Mouse (Mus musculus) heart, adult 9 months (tissue): ENCODE results near the gene Krt33a.

Experiments used
- DNase-seq, 2 experiments: peaks; one replicate each; pipeline ENCODE4 v3.0.0; 2022; ENCODE audit warnings: low spot score in 2 of 2

Gene Krt33a

DNA sequence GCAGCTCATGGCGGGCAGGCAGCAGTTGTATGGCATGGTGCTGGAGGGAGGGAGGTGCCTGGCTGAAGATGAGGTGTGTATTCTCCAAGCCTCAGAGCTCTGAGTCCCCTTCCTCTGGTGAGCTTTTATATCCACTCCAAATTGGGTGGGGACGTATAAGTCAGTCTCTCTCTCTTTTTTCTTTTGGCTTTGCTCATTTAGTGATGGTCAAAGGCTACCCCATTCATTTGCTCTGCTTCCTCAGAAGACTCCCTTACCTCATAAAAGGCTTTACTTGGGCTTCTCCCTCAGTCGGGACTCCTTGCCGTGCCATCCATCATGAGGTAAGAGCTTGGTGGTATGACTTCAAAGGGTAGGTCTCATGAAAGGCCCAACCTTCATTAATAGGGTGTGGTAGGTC, at the start of gene Krt33a:
Gene Krt33a, minus strand, starts transcription at position 101 of the 400 bp plus-strand sequence.
- DNase-seq, result no peak

- no peak for DNase-seq
These were observed 42.9 kb upstream of the Krt33a start for GRCm38 (mm10) chr11:100058875-100059274.

DNA sequence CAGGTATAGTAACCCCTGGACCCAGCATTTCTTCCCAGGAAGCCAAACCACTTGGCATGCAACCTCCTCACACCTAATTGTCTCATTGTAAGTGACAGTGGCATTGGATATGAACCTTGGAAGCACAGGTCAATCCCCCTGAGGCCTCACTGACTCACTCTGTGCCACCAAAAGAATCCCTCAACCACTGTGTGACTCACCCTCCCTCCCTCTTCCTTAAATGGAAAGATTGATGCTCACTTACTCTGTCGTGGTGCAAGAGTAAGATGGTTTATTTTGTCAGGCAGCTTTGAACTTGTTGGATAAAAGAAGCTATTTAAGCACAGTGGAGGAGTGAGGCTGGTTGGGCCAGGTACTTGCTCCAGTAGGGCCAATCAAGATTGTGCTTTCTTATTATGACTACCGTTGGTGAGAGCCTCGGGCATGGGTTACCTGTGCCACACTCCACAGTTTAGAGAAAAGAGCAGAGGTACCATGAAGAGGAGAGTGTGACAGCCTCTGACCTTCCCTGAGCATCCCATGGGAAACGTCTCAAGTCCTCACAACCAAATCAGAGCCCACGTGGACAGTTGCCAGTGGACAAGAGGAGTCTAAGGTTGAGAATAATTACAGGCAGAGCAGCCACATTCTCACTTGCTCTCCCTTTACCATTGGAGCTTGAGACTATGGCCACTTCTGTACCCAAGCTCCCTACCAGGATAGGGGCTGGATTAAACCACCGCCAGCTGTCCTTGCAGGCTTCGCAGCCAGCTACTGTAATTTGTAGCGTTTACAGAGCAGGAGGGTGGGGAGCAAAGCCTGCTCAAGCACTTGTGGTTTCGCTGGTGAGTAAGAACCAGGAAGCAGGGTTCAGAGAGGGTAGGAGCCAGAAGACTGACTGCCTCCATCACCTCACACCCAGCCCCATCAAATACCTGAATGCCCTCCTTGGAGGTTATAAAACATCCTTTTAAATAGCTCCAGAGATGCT, 40.0 kb upstream of the Krt33a start:
- DNase-seq, result no peak

DNA sequence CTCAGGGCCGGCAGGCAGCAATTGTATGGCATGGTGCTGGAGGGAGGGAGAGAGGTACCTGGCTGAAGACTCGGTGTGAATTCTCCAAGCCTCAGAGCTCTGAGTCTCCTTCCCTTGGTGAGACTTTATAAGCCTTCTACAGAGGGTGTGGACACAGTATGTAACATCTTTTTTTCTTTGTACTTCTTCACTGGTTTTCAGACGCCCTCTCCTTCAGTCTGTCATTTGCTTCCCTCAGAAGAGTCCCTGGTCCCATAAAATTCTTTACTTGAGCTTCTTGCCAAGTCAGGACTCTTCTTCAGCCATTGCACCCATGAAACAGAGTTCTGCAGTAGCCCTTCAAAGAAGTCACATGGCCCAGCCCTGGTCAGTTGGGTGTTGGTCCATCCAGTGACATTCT, 34.4 kb upstream of the Krt33a start, which contains the start of gene Krt31:
Gene Krt31, minus strand, starts transcription at position 101 of the 400 bp plus-strand sequence.
- DNase-seq, result no peak

GRCm38 (mm10) chr11:100047193-100047592, 31.2 kb upstream of the Krt33a start:
- no peak for DNase-seq

DNA sequence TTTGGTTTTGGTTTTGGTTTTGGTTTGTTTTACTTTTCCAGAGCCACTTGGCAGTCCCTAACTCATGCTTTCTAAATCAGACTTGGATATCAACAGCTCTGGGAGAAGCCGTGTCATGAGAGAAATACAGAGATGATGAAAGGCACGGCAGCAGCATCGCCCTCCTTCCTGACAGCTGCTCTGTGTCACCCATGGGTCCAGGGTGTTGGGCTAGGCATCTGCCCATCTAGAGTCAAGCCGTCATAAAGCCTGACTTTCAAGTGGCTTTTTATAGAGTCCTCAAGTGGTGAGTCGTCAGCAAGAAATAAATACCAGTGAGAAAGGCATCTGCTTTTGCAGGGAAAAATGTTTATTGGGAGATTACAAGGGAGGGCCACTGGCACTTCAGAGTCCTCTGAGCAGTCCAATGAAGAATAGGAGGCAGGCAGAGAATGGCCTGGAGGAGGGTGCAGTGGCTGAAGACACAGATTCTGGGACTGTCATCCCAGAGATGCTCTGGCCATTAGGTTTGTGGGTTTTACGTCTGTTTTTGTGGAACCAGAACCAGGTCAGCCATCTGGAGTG, 30.4 kb upstream of the Krt33a start:
- no peak for DNase-seq

DNA sequence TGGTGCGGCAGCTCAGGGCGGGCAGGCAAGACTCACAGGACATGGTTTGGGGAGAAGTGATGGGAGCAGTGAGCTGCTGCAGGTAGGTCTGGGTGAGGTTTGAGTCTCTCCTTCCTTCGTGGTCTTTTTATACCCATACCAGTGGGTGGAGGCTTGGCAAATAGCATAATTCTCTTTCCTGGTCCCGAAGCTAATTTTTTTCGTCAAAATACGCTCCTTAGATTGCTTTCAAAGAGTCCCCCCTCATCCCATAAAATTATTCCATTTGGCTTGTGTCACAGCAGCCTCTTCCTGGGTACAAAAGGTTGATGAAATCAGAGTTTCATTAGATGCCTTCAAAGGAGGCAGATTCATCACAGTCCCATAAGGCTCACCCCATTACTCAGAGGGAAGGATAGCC, 25.4 kb upstream of the Krt33a start, which contains the start of gene Krt34:
Gene Krt34, minus strand, starts transcription at position 101 of the 400 bp plus-strand sequence.
- DNase-seq, result no peak

- DNase-seq, result no peak
These were observed 13.8 kb upstream of the Krt33a start, which contains the start of gene Krt33b for GRCm38 (mm10) chr11:100029768-100030167. Krt33b (minus strand) TSS chr11:100029868.

DNA sequence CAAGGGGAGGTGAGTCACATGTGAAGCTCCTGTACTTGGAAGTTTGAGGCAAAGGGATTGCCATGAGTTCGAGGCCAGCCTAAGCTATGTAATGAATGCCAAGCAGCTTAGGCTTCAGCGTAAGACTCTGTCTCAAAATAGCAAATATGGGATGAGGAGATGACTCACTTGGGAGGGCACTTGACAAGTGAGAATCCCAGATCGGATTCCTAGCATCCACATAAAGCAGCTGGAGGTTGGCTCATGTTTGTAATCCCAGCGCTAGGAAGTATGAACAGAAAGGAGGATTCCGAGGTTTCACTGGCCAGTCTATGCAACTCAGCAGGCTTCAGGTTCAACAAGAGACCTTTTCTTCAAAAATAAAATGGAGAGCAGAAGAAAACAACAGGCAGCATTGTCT, 5.4 kb upstream of the Krt33a start:
- no peak for DNase-seq

DNA sequence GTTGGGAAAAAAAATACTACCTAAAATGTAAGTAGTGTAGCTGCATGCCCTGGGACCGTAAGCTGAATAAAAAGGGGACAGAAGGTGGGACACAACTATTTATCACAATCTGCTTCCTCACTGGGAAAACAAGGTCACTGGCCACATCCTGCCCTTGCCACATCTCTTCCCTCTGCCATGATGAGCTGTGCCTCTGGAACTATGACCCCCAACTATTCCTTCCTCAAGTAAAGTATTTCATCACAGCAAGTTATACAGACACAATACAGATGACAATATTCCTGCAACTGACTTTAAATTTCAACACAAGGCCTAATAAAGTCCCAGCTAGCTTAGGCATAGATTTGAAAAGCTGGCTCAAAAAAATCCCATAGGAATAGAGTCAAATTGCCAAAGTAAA, 3.5 kb upstream of the Krt33a start:
- DNase-seq, result no peak

GRCm38 (mm10) chr11:100013691-100014171, 2.3 kb downstream of the Krt33a start:
- no peak for DNase-seq

DNA sequence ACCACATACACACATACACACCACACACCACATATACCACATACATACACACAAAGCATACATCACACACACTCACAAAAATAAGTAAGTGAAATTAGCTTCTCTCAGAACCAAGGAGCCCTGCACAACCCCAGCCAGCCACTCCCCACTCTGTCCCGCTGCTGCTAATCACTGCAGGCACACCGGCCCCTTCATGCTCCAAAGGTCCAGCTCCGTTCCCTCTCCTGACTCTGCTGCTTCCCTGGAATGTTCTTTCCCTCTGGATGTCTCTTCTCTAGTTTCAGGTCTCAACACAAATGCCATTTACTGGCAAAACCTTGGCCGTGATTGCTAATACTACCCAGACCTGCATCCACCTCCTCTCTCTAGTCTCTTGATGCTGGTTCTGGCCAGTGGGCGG, 5.3 kb downstream of the Krt33a start:
- DNase-seq, result no peak

GRCm38 (mm10) chr11:100008336-100008735, 7.7 kb downstream of the Krt33a start:
- DNase-seq, result no peak

DNA sequence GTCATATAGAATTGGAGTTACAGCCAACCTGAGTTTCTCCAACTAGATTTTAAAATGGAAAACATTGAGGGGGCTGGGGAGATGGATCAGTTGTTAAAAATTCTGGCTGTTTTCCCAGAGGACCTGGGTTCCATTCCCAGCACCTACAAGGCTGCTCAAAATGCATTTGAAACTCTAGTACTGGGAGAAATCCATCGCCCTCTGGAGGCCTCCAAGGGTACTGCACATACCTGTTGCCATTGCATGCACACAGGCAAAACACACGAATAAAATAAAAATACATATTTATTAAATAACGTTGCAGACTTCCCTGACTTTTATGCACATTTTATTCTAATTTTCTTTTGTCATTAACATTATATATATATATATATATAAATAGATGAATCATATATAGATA, 9.4 kb downstream of the Krt33a start:
- DNase-seq, result no peak

DNA sequence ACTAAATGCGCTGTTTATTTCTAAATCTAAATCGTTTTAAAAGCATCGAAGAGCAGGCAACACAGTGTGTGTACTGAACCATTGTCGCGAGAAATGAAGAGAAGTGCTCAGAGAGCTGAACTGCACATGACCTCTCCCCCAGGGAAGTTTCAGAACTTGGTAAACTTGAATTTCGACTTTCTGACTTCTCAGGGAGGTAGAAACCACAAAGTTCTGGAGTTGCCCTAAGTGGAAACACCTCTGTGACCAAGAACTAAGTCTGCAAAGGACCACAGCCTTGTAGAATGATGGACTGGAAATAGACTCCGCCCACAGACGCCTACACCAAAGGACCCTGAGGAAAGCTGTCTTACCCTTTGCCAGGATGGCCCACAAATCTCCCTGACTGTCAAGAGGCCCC, 10.1 kb downstream of the Krt33a start:
- no peak for DNase-seq

DNA sequence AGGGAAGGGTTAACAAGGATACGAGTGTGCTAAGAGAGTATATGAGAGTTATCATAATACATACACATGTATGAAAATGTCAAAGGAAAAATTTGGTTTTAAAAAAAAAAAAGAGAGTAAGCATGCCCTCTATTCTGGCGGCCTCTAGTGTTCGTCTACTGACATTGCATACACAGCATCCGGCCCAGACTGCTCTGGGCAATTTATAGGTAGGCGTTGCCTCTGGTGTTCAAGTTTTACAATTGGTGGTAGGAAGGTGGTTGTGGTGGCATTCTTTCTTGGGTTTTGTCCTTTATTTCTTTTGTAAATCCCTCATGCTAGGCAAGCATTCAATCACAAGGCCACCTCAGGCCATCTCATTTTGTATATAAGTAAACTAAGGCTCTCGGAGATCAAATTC, 11.2 kb downstream of the Krt33a start:
- no peak for DNase-seq

GRCm38 (mm10) chr11:99999091-99999490, 16.9 kb downstream of the Krt33a start:
- DNase-seq, result no peak

- DNase-seq, result no peak
These were observed 21.7 kb downstream of the Krt33a start for GRCm38 (mm10) chr11:99994384-99994661.

DNA sequence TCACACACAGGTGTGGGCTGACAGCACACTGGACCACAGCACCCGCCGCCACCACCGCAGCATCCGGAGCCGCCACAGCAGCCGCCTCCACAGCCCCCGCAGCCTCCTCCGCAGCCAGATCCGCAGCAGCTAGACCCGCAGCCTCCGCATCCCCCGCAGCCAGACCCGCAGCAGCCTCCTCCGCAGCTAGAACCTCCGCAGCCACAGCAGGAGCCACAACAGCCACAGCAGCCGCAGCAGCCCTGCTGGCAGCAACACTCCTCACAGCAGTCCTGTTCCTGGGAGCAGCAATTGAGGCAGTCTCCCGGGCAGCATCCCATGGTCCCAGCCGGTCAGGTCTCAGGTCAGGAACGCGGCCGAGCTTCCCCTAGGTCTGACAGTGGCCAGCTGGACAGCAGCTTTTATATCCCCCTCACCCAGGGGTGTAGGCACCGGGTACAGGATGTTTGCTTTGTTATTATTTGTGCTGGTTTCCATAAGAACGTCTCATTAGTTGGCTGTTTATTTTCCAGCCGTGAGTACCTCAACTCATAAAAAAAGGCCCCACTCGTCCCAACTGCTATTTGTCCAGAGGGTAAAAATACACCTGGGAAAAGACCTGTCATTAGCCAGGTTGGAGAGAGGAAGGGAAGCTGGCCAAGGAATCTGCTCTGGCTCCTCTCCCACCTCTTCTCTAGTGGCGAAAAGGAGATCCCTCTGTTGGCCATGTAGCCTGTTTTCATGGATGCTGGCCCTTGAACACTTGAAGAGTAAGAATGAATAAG, 22.2 kb downstream of the Krt33a start, which contains the start of gene Krtap17-1:
Gene Krtap17-1, minus strand, starts transcription at position 375 of the 764 bp plus-strand sequence.
- no peak for DNase-seq

GRCm38 (mm10) chr11:99990571-99990970, 25.4 kb downstream of the Krt33a start:
- no peak for DNase-seq

DNA sequence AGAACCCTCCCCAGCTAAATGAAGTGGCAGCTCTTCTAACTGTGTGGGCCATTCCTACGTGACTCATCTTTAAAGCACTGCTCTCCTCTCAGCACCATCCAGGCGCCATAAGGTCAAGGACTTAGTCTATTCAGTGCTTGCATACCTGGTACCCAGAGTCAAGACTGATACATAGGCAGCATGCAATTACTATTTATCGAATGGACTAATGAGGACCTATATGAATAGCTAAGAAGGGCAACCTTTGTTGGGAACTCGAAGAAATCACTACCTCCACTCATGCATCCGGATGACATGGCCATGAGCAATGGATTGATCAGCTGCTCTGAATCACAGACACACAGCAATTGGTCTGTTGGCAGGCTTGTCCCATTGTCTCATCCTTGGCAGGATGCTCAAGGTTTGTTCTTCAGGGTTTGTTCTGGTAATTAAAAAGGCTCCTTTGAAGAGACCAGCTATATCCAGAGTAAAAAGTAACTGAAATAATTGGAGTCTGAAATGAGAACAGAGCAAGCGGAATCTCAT, 26.1 kb downstream of the Krt33a start:
- DNase-seq, result no peak

- DNase-seq, result no peak
These were observed 27.5 kb downstream of the Krt33a start for GRCm38 (mm10) chr11:99988530-99988929.
